Mouse (Mus musculus) ovary, postnatal 36 days (tissue): ENCODE data around the gene Gm10447.
"Not testable (repeated sequence)": the region's sequence is repeated elsewhere in the genome, so short reads cannot be mapped to it uniquely, and the experiment has no call there.

Experiments
- DNase-seq: peaks from one replicate; pipeline ENCODE4 v3.0.0; 2022; ENCODE audit warnings: low spot score, mixed read lengths

Gm10447 gene

GRCm38 (mm10) chr11:53443861-53444260 is 13.0 kb downstream of the Gm10447 start:
- DNase-seq = no peak

DNA sequence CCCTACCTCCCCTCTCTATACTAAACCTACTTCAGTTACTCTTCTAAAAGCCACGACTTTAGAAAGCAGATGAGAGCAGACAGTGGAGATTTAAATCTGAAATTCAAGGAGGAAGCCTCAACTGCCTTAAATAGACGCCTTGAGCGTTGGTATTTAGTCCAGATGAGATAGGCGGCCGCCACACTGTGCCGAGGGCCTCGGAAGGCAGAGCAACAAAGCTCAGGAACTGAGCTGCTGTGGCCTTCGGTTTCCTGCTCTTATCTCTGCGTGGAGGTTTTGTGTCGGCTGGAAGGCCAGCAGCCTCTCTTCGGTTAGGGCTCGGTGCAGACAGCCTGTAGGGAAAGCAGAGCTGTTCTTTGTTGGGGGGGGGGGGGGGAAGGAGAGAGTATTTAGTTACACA is 15.0 kb downstream of the Gm10447 start:
- peak; percentile 66 for DNase-seq

GRCm38 (mm10) chr11:53436338-53436737 is 20.6 kb downstream of the Gm10447 start:
- DNase-seq = no peak

- DNase-seq = no peak
Measured at GRCm38 (mm10) chr11:53435504-53435903, 21.4 kb downstream of the Gm10447 start.

DNA sequence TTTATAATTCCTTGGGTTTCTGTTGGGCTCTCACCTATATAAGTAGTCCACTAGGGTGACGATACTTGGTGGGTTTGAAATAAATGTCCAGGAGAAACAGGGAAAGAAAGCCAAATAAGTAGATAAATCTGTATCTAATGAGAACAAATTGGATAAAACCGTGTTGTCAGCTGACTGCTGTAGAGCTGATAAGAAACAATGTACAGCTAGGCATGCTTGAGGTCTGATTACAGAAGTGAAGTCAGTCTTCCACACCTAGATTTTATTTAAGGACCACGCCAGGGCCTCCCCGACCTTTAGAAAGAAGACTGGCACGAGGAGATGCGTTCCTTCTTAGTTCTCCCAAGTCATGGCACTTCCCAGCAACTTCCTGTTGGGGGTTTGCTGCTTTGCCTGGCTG is 23.9 kb downstream of the Gm10447 start:
- no peak for DNase-seq

- DNase-seq = no peak
Measured at GRCm38 (mm10) chr11:53431347-53432056, 25.4 kb downstream of the Gm10447 start.

- DNase-seq = peak; percentile 97
Measured at GRCm38 (mm10) chr11:53430670-53431346, 26.1 kb downstream of the Gm10447 start, which contains the start of the genes Uqcrq and Gdf9. Gene Uqcrq, minus strand, starts transcription at chr11:53430831. Gene Gdf9, plus strand, starts transcription at chr11:53431023.

GRCm38 (mm10) chr11:53430300-53430669 is 26.6 kb downstream of the Gm10447 start:
- DNase-seq = no peak

DNA sequence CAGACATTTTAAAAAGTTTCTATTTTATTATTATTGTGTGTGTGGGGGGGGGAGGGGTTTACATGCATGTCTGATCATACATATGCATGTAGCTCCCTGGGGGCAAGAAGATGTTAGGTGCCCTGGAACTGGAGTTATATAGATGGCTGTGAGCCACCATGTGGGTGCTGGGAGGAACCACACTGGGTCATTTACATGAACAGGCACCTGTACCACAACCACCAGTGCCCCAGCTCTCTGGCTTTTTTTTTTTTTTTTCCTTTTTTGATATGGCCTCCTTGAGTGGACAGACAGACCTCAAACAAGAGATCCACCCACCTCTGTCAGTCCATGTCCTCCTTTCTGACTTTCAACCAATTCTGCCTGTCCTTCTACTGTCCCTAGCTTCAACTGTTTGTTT is 27.7 kb downstream of the Gm10447 start:
- DNase-seq = no peak

- DNase-seq = no peak
Measured at GRCm38 (mm10) chr11:53428716-53429057, 28.2 kb downstream of the Gm10447 start.

DNA sequence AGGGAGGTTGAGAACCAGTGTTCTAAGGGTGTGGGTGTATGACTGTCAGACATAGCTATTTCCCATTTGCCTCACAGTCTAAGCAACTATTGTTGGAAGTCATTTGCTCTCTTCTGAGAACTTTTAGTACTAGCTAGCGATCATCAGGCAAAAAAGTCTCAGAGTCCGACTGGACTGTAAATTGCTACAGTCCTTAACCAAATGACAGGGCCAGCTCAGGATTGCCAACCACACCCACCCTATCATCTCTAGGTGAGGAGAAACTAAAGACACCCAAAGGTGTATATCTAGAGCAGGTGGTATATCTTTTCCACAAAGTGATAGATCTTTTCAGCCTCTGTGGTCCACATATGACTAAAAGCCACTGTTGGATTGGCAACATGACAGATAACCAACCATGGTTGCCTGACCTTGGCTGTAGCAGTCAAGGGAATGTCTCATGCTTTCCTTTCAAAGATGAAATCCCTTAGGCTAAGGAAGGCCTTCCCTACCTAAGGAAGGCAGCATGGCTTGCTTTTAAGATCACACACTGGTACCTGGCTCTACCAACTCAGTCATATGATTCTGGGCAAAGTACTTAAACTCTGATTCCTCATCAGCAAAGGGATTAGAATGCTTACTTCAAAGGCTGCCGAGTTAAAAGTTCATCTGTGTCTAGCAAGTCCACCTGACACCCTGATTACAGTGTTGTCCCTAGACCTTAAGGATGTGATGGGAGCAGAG is 28.8 kb downstream of the Gm10447 start:
- DNase-seq = no peak

DNA sequence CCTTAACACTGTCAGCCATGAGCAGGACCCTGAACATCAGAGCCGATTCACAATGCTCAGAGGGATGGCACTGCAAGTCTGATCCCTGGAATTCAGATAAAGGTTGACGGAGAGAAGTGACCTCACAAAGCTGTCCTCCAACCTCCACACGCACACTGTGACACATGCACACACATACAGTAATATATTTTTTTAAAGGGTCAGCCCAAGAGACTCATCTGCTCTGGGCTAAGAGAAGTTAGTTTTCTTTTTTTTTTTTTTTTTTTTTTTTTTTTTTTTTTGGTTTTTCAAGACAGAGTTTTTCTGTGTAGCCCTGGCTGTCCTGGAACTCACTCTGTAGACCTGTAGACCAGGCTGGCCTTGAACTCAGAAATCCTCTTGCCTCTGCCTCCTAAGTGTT is 30.0 kb downstream of the Gm10447 start:
- DNase-seq = not testable (repeated sequence)

DNA sequence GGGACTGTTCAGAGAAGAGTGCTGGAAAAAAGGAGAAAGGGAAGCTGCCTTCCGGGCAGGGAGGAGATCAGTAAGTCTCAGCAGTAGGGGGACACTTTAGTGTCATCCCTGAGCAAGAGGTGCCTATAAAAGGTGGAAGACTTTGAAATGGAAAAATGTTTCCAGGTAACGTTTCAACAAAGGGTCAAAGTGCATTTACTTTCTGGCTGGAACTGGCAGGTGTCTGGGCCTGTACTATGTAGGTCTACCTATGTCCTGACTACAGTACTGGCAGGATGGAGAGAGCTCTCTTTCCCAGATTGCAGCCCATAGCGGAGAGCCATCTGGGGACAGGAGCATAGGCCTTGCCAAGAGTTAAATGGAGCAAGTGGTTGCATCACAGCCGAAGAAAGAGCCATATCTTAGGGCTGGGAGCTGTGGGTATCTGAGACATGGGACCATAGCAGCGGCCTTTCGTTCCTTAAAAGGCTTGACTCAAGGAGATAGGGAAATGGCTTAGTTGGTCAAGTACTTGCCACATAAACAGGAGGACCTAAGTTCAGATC is 31.1 kb downstream of the Gm10447 start:
- DNase-seq = no peak

- no peak for DNase-seq
Measured at GRCm38 (mm10) chr11:53425251-53425650, 31.7 kb downstream of the Gm10447 start.

GRCm38 (mm10) chr11:53424826-53425225 is 32.1 kb downstream of the Gm10447 start:
- no peak for DNase-seq

DNA sequence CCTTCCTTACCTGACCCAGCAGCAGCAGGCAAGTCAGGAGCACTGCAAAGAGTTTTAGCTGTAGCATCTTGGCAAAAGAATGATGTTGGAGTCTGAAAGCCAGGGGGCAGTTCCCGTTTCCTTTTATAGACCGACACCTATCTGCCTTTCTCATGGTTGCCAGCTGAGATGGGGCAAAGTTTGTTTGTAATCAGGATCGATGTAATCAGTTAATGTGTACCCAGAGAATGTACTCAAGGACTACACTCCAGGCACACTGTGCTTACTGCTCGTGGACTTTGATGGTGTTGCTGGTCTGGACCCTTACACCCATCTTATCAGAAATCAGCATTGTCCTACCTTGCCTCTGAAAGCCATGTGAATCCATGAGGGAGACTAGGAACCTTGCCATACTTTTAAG is 33.9 kb downstream of the Gm10447 start, which contains the start of gene Leap2:
TSS of gene Leap2 (minus strand) at position 135 of the 400 bp plus-strand sequence.
- DNase-seq = no peak

DNA sequence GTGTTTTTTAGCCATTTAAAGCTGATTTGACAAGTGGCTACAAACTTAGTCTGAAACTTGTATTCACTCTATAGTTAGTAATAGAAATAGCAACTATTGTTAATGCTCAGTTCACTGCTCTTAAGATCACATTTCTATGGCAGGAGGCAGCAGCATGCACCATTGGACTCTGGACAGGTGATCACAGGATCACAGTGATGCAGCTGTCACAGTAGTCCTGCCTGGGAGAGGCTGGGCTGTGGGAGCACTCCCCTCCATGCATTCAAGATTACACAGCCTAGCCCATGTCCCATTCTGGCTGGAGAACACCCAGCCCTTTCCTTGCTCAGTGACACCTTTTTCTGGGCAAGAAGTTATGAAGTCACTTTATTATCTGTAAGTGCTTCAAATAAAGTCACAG is 38.9 kb downstream of the Gm10447 start:
- DNase-seq = no peak

- DNase-seq = no peak
Measured at GRCm38 (mm10) chr11:53413871-53414270, 43.0 kb downstream of the Gm10447 start.

DNA sequence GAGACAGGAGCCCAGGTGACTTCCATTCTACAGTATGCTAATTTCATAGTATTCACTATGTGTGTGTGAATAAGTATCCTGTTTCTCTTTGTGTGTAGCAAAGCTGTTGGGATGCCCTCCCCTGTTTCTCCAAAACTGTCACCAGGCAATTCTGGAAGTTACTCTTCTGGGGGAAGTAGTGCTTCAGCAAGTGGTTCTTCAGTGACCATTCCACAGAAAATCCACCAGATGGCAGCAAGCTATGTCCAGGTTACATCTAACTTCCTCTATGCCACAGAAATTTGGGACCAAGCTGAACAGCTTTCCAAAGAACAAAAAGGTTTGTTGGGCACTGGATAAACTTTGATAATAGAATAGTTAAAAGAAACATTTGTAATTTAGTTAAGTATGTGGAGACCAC is 45.2 kb downstream of the Gm10447 start:
- DNase-seq = no peak
